Mouse (Mus musculus) liver, postnatal 0 days (tissue): ENCODE measurements around the gene Abca4.

Experiments
- CTCF ChIP-seq: sonication (generic); IDR thresholded peaks from 2 replicates; pipeline ENCODE4 v1.5.1; 2016; ENCODE audit warnings: antibody characterized with exemption, low read depth
- EP300 ChIP-seq: IDR thresholded peaks from 2 replicates; pipeline ENCODE4 v1.6.1; 2016; ENCODE audit warnings: antibody characterized with exemption, low read depth, mild to moderate bottlenecking

DNA sequence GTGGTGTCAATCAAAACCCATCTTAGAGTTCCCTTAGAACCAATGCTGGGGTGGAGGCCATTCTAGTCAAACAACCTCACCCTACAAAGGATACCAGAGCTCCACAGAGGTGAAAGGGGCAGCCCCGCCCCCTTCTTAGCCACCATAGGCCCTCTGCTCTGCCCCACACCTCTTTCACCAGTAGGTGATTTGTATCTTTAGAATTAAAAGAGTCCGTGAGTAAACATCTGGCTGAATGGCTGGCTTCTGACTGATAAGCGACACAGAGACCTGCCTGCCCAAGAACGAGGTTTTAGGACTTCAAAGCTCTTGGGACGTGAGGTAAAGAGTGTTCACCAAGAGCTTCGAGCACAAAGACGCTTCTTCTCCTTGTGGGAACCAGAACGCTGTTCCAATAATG is 62.7 kb downstream of the Abca4 start:
- TF ChIP-seq CTCF = no peak
- peak; percentile 54 for TF ChIP-seq EP300
